Mouse (Mus musculus) heart, postnatal 0 days (tissue): ENCODE results near the gene Plcd4. TPM values are rescaled to one million over a fixed set of nuclear protein-coding genes. Genes with fewer than 3 reads are reported as not detected.
A peak's percentile ranks its signal among the peaks of the same experiment; 100 is the strongest.

Experiments used
- ATAC-seq: fragments of 200-750 bp; cut with Nextera tagmentation; 2 replicates; pipeline ENCODE4 v1.8.0; 2017; ENCODE audit warnings: low read depth, moderate number of reproducible peaks, moderate library complexity; ENCODE audit not compliant: insufficient read depth
- DNase-seq: peaks from one replicate; pipeline ENCODE4 v3.0.0-alpha.2; 2016; ENCODE audit warnings: low spot score
- H3K27ac ChIP-seq: fragments of 300-500 bp; sonication (generic); 2 replicates; pipeline ENCODE4 v1.5.1; 2014; ENCODE audit warnings: low read depth, mild to moderate bottlenecking
- H3K27me3 ChIP-seq: fragments of 300-500 bp; sonication (generic); 2 replicates; pipeline ENCODE4 v1.6.1; 2014; ENCODE audit warnings: low read length, mixed read lengths; ENCODE audit not compliant: control insufficient read depth, insufficient read depth
- H3K36me3 ChIP-seq: fragments of 300-500 bp; sonication (generic); replicated peaks from 2 replicates; pipeline ENCODE4 v1.6.1; 2014; ENCODE audit warnings: low read length, mixed read lengths; ENCODE audit not compliant: control insufficient read depth, insufficient read depth
- H3K4me1 ChIP-seq: fragments of 300-500 bp; sonication (generic); 2 replicates; pipeline ENCODE4 v1.6.1; 2014; ENCODE audit warnings: antibody characterized with exemption; ENCODE audit not compliant: control insufficient read depth, insufficient read depth
- H3K4me2 ChIP-seq: fragments of 300-500 bp; sonication (generic); 2 replicates; pipeline ENCODE4 v1.6.1; 2014; ENCODE audit warnings: low read depth, mild to moderate bottlenecking, low read length, moderate library complexity
- H3K4me3 ChIP-seq: fragments of 300-500 bp; sonication (generic); 2 replicates; pipeline ENCODE4 v1.5.1; 2014; ENCODE audit warnings: low read depth, low read length
- H3K9ac ChIP-seq: fragments of 300-500 bp; sonication (generic); replicated peaks from 2 replicates; pipeline ENCODE4 v1.6.1; 2014; ENCODE audit warnings: low read depth, low read length, mixed read lengths
- H3K9me3 ChIP-seq: fragments of 300-500 bp; sonication (generic); replicated peaks from 2 replicates; pipeline ENCODE4 v1.6.1; 2016; ENCODE audit warnings: low read length; ENCODE audit not compliant: control insufficient read depth
- CTCF ChIP-seq: IDR thresholded peaks from 2 replicates; pipeline ENCODE4 v1.5.1; 2016; ENCODE audit warnings: antibody characterized with exemption, control low read depth, low read depth
- EP300 ChIP-seq: IDR thresholded peaks from 2 replicates; pipeline ENCODE4 v1.6.1; 2016; ENCODE audit warnings: antibody characterized with exemption, low read depth
- WGBS: fragments of 180-500 bp; shearing (Covaris S2); extraction: QIAGEN DNeasy Blood & Tissue Kit; methylation state at CpG from one replicate; pipeline ENCODE4 v1.1.7; 2014; 5-methylcytosine and 5-hydroxymethylcytosine counted together
- polyA plus RNA-seq: library from polyadenylated mRNA; unstranded; fragments of >200 nt; fragmentation: Nextera tagmentation; extraction: Ambion mirVana; gene quantifications from 2 replicates; pipeline ENCODE4 v1.2.1, GENCODE M21; 2015
- total RNA-seq: library from RNA; depleted of rRNA; stranded (reverse); fragments of >200 nt; gene quantifications from 2 replicates; pipeline ENCODE4 v1.2.3, GENCODE M21; 2014; ENCODE audit warnings: low replicate concordance

Plcd4 gene
- total and polyA plus RNA-seq, 2 experiments from 2014 or later = 0.15 TPM; not detected in 1

DNA sequence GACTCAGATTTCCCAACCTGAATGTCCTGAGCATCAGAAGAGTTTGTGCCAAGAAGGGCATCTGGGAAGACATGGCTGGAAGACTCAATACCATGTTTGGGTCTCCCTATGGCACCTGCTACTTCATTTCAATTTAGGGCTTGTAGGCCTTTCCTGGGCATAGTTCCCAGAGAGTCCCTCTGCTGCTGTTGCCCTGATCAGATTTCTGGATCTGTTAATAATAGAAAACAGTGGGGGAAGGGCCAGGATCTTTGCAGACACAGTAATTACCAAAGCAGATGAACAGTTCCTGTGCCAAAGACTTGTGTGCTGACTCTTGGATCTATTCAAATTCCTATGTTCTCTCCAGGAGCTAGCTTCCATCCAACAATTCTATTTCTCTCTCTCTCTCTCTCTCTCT lies 4.0 kb upstream of the Plcd4 start:
- Histone ChIP-seq H3K9ac (no peak overlapping the region), H3K4me2 (no peak overlapping the region), H3K9me3 (no peaks in the 10 kb centered on the region), H3K27ac (no peak overlapping the region), H3K27me3 (0 out of 2 replicates have a peak, but pooled peaks cover 6% of the 10 kb centered on the region), H3K36me3 (no peaks in the 10 kb centered on the region), H3K4me1 (peaks cover 4% of the 10 kb centered on the region; the same call in 1 of the 2 replicates), H3K4me3 (no peak overlapping the region)
- no peak for TF ChIP-seq CTCF
- TF ChIP-seq EP300 = no peak
- DNase-seq (no peak), ATAC-seq (no peak)

- Histone ChIP-seq H3K4me3 (no peak within 1 kb of the TSS), H3K27me3 (0 out of 2 replicates have a peak, but pooled peaks cover 6% of the 10 kb centered on the region), H3K4me1 (peaks cover 4% of the 10 kb centered on the region; the same call in 1 of the 2 replicates), H3K4me2 (no peak within 1 kb of the TSS), H3K9ac (no peak within 1 kb of the TSS), H3K27ac (no peak within 1 kb of the TSS), H3K9me3 (no peaks in the 10 kb centered on the region), H3K36me3 (no peaks in the 10 kb centered on the region)
- ATAC-seq (no peak), DNase-seq (no peak)
- no peak for TF ChIP-seq CTCF
- TF ChIP-seq EP300 = no peak
- 67% methylated on average over 4 of the region's 4 CpGs for WGBS
Measured at GRCm38 (mm10) chr1:74544184-74544583, 1.5 kb downstream of the Plcd4 start, which contains the start of gene Usp37. Usp37 (minus strand) TSS chr1:74544284.

DNA sequence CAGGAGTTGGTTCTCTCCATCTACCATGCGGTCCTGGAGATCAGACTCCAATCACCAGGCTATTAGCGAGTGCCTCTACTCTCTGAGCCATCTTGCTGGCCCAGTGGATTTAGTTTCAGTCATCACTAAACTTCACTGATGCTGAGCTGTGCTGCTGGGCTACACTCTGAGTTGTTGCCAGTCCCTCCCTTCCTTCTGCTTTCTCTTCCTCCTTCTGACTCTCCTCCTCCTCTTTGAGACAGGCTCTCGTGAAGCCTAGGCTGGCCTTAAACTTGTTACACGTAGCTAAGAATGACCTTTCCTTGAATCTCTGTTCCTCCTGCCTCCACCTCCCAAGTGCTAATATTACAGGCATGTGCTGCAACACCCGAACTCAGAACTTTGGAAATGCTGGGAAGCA lies 16.4 kb downstream of the Plcd4 start:
- no peaks in the 10 kb centered on the region for H3K4me1 ChIP-seq
- no peak overlapping the region for H3K4me3 ChIP-seq
- no peak overlapping the region for H3K9ac ChIP-seq
- no peaks in the 10 kb centered on the region for H3K27me3 ChIP-seq
- DNase-seq (no peak), ATAC-seq (no peak)
- no peaks in the 10 kb centered on the region for H3K9me3 ChIP-seq
- H3K36me3 ChIP-seq = no peaks in the 10 kb centered on the region
- no peak for TF ChIP-seq EP300
- TF ChIP-seq CTCF = no peak
- H3K4me2 ChIP-seq = no peak overlapping the region
- WGBS = 77% methylated on average over 5 of the region's 5 CpGs
- H3K27ac ChIP-seq = no peak overlapping the region

DNA sequence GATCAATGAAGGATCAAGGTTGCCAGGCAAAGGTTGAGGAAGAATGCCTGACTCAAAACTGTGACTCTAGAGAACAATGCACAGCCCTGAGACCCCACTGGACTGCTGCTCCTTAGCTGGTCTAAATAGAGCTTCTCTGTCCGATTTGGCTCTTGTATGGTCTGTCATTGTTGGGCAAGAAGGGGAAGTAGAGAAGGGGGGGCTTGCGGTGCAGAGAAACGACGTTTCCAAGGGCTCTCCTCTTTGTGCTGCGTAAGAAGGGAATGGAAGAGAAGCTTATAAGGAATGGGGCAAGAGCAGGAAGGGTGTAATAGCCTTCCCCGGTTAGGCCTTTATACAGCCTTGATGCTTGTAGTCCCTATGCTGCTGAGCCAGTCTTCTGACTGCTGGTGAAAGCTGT lies 23.1 kb downstream of the Plcd4 start:
- Histone ChIP-seq H3K4me1 (no peaks in the 10 kb centered on the region), H3K4me3 (no peak overlapping the region), H3K36me3 (peaks cover 62% of the 10 kb centered on the region), H3K9me3 (no peaks in the 10 kb centered on the region), H3K27me3 (no peaks in the 10 kb centered on the region), H3K27ac (no peak overlapping the region), H3K9ac (no peak overlapping the region), H3K4me2 (no peak overlapping the region)
- 94% methylated on average over 6 of the region's 6 CpGs for WGBS
- TF ChIP-seq EP300 (no peak), CTCF (no peak)
- no peak for DNase-seq
- no peak for ATAC-seq

GRCm38 (mm10) chr1:74569739-74570719 lies 27.3 kb downstream of the Plcd4 start:
- no peak overlapping the region for H3K9ac ChIP-seq
- H3K27me3 ChIP-seq = no peaks in the 10 kb centered on the region
- 78% methylated on average over 29 of the region's 29 CpGs for WGBS
- ATAC-seq (peak; percentile 24; the same call in 1 of the 2 replicates), DNase-seq (no peak)
- no peak for TF ChIP-seq EP300
- no peak for TF ChIP-seq CTCF
- H3K9me3 ChIP-seq = no peaks in the 10 kb centered on the region
- H3K4me2 ChIP-seq = no peak overlapping the region
- no peak overlapping the region for H3K4me3 ChIP-seq
- no peak overlapping the region for H3K27ac ChIP-seq
- no peaks in the 10 kb centered on the region for H3K4me1 ChIP-seq
- H3K36me3 ChIP-seq = peaks cover 95% of the 10 kb centered on the region
